Mouse (Mus musculus): ENCODE results near the gene Cep72. TPM values are rescaled to one million over a fixed set of nuclear protein-coding genes. Genes with fewer than 3 reads are reported as not detected.

Gene Cep72
- total and polyA plus RNA-seq, 3 experiments, result 7.3 to 15.1 (median 9.3) TPM

DNA sequence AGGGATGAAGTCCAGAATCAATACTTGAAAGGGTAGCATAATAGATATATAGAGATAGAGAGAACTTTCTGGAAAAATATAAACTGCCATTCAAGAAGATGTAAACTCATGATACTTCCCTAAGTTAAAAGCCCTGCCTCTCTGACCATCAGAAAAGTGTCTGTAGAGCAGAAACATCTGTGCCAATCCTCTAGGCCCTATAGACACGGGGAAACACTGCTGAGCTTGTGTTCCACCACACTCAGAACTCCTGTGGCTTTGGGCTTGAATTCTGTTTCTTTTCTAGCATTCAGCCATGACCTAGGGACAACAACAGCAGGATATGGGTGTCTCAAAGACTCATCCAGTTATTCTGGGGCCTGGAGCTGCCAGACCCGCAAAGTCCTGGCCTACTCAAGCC, 33.8 kb upstream of the Cep72 start:
- Histone ChIP-seq H3K27me3 (replicated peaks) (peaks cover 3% of the 10 kb centered on the region), H3K27ac (ENCODE audit: insufficient read depth, low read depth) (no peak overlapping the region), H3K79me2 (replicated peaks; ENCODE audit: control insufficient read depth, extremely low read depth, insufficient read depth, poor library complexity, severe bottlenecking) (no peaks in the 10 kb centered on the region), H3K36me3 (replicated peaks in 1 of 2; ENCODE audit: control insufficient read depth in 1 of 2, insufficient read depth in 1 of 2, low read length in 1 of 2) (no peaks in the 10 kb centered on the region), H3K4me1 (ENCODE audit: control insufficient read depth in 1 of 2, insufficient read depth in 2 of 2) (no peaks in the 10 kb centered on the region), H3K9ac (ENCODE audit: insufficient read depth, low read depth) (no peak overlapping the region), H3K9me3 (replicated peaks; ENCODE audit: low read length) (no peaks in the 10 kb centered on the region), H3K4me3 (replicated peaks in 1 of 3; ENCODE audit: low read depth in 2 of 3, low read length in 2 of 3, poor library complexity in 1 of 3) (no peak overlapping the region), H3K4me2 (ENCODE audit: insufficient read depth, low read depth, poor library complexity, severe bottlenecking) (no peak overlapping the region)
- TF ChIP-seq ZNF384 (IDR thresholded peaks at IDR 0.05; ENCODE audit: low read depth, low read length) (no peak), UBTF (IDR thresholded peaks at IDR 0.05; ENCODE audit: low read depth, low read length) (no peak), RAD21 (IDR thresholded peaks at IDR 0.05; ENCODE audit: low read depth, low read length) (no peak)
- in situ Hi-C loops (cut with MboI; ENCODE audit: low pct_ligation_motif_present, low pct_unique_long_range_greater_than_20kb, low sequenced_read_pairs) (loop anchor here (10.0 kb wide), 1 partner anchor 199 kb away; the partner anchor contains the start of gene Ahrr), dilution Hi-C loops (cut with MboI; ENCODE audit: extremely low pct_ligation_motif_present, extremely low pct_unique_long_range_greater_than_20kb, low sequenced_read_pairs) (no loop called here)
- no peak for DNase-seq (ENCODE audit: extremely low read depth)

DNA sequence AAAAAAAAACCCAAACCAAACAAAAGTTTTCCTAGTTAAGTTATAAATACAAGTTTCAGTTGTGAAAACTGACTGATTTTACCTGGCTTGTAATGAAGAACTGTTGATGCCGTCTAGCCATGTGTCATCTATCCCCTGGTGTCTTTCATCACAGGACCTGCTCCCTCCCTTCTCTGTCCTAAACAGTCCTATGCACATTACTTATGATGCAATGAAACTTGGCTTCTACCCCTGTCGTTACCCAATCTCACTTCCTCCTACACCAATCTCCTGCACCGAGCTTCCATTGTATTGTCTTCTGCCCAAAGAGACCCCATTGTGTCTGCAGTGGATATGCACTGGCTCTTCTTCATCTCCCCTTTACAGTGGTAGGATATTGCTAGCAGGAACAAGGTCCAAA, 28.2 kb upstream of the Cep72 start:
- no peak for TF ChIP-seq MXI1 (IDR thresholded peaks at IDR 0.05; ENCODE audit: low read depth, low read length)
- no peak for TF ChIP-seq PAX5 (IDR thresholded peaks at IDR 0.05; ENCODE audit: low read length)
- no peak for TF ChIP-seq ZMIZ1 (IDR thresholded peaks at IDR 0.05; ENCODE audit: low read depth, low read length)
- TF ChIP-seq MAX (IDR thresholded peaks at IDR 0.05; ENCODE audit: low read length), result no peak
- TF ChIP-seq NELFE (IDR thresholded peaks at IDR 0.05; ENCODE audit: low read depth, low read length), result no peak
- no peak for TF ChIP-seq JUND (conservative IDR thresholded peaks at IDR 0.05; ENCODE audit: low read depth, low read length)
- no peak for TF ChIP-seq KAT2A (IDR thresholded peaks at IDR 0.05; ENCODE audit: insufficient replicate concordance, low read length)
- TF ChIP-seq UBTF (IDR thresholded peaks at IDR 0.05; ENCODE audit: low read depth, low read length), result no peak
- TF ChIP-seq IRF4 (IDR thresholded peaks at IDR 0.05; ENCODE audit: low read depth, low read length), result no peak
- Histone ChIP-seq H3K27ac (ENCODE audit: insufficient read depth, low read depth) (no peak overlapping the region), H3K4me3 (replicated peaks in 1 of 3; ENCODE audit: low read depth in 2 of 3, low read length in 2 of 3, poor library complexity in 1 of 3) (no peak overlapping the region), H3K36me3 (replicated peaks in 1 of 2; ENCODE audit: control insufficient read depth in 1 of 2, insufficient read depth in 1 of 2, low read length in 1 of 2) (no peaks in the 10 kb centered on the region), H3K9me3 (replicated peaks; ENCODE audit: low read length) (no peaks in the 10 kb centered on the region), H3K4me2 (ENCODE audit: insufficient read depth, low read depth, poor library complexity, severe bottlenecking) (no peak overlapping the region), H3K9ac (ENCODE audit: insufficient read depth, low read depth) (no peak overlapping the region), H3K4me1 (ENCODE audit: control insufficient read depth in 1 of 2, insufficient read depth in 2 of 2) (no peaks in the 10 kb centered on the region), H3K79me2 (replicated peaks; ENCODE audit: control insufficient read depth, extremely low read depth, insufficient read depth, poor library complexity, severe bottlenecking) (no peaks in the 10 kb centered on the region), H3K27me3 (replicated peaks) (peaks cover 19% of the 10 kb centered on the region)
- in situ Hi-C loops (cut with MboI; ENCODE audit: low pct_ligation_motif_present, low pct_unique_long_range_greater_than_20kb, low sequenced_read_pairs) (loop anchor here (10.0 kb wide), 1 partner anchor 205 kb away; the partner anchor contains the start of gene Ahrr), dilution Hi-C loops (cut with MboI; ENCODE audit: extremely low pct_ligation_motif_present, extremely low pct_unique_long_range_greater_than_20kb, low sequenced_read_pairs) (no loop called here)
- DNase-seq (ENCODE audit: extremely low read depth), result no peak

DNA sequence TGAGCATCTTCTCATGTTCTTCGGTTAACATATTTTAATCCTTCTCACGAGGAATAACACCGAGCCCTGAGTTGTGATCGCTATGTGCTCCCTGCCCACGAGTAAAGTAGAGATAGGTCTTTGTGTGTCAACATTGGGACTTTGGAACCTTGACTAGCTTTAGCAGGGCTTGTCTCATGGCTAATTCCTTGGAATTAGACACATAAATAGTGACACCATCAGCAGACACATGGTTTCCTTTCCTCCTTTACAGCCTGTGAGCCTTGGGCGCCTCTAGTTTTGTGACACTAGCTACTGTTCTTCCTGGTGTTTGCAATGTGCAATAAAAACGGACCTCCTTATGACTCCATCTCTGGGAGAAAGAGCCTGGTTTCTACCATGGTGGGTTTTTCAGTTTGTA, 11.3 kb upstream of the Cep72 start:
- Histone ChIP-seq H3K9ac (ENCODE audit: insufficient read depth, low read depth) (no peak overlapping the region), H3K79me2 (replicated peaks; ENCODE audit: control insufficient read depth, extremely low read depth, insufficient read depth, poor library complexity, severe bottlenecking) (no peaks in the 10 kb centered on the region), H3K9me3 (replicated peaks; ENCODE audit: low read length) (no peaks in the 10 kb centered on the region), H3K27me3 (replicated peaks) (peaks cover 56% of the 10 kb centered on the region), H3K4me1 (ENCODE audit: control insufficient read depth in 1 of 2, insufficient read depth in 2 of 2) (no peaks in the 10 kb centered on the region), H3K36me3 (replicated peaks in 1 of 2; ENCODE audit: control insufficient read depth in 1 of 2, insufficient read depth in 1 of 2, low read length in 1 of 2) (no peaks in the 10 kb centered on the region), H3K4me3 (replicated peaks in 1 of 3; ENCODE audit: low read depth in 2 of 3, low read length in 2 of 3, poor library complexity in 1 of 3) (no peak overlapping the region), H3K4me2 (ENCODE audit: insufficient read depth, low read depth, poor library complexity, severe bottlenecking) (no peak overlapping the region), H3K27ac (ENCODE audit: insufficient read depth, low read depth) (no peak overlapping the region)
- DNase-seq (ENCODE audit: extremely low read depth), result no peak
- TF ChIP-seq USF1 (IDR thresholded peaks at IDR 0.05; ENCODE audit: low read depth, low read length) (no peak), RAD21 (IDR thresholded peaks at IDR 0.05; ENCODE audit: low read depth, low read length) (no peak), SMC3 (IDR thresholded peaks at IDR 0.05; ENCODE audit: low read depth, low read length) (no peak), MEF2A (IDR thresholded peaks at IDR 0.05; ENCODE audit: borderline replicate concordance, low read depth, low read length) (no peak), MAFK (IDR thresholded peaks at IDR 0.05; ENCODE audit: insufficient replicate concordance, low read length) (no peak), MXI1 (IDR thresholded peaks at IDR 0.05; ENCODE audit: low read depth, low read length) (no peak), E2F4 (IDR thresholded peaks at IDR 0.05; ENCODE audit: insufficient replicate concordance, low read depth, low read length) (no peak), JUN (IDR thresholded peaks at IDR 0.05; ENCODE audit: insufficient read depth, low read depth, low read length) (no peak), PAX5 (IDR thresholded peaks at IDR 0.05; ENCODE audit: low read length) (no peak), TBP (conservative IDR thresholded peaks at IDR 0.05; ENCODE audit: low read depth, low read length) (no peak)
- dilution Hi-C loops (cut with MboI; ENCODE audit: extremely low pct_ligation_motif_present, extremely low pct_unique_long_range_greater_than_20kb, low sequenced_read_pairs), result no loop called here
- in situ Hi-C loops (cut with MboI; ENCODE audit: low pct_ligation_motif_present, low pct_unique_long_range_greater_than_20kb, low sequenced_read_pairs), result no loop called here
